Mouse (Mus musculus) hindbrain, postnatal 0 days (tissue): ENCODE measurements around the gene Itih1. TPM values are rescaled to one million over a fixed set of nuclear protein-coding genes. Genes with fewer than 3 reads are reported as not detected.

Experiments used
- ATAC-seq: fragments of 200-750 bp; cut with Nextera tagmentation; 2 replicates; pipeline ENCODE4 v1.8.0; 2017; ENCODE audit warnings: mild to moderate bottlenecking, moderate TSS enrichment, moderate library complexity
- DNase-seq: peaks from one replicate; pipeline ENCODE4 v3.0.0-alpha.2; 2015; ENCODE audit warnings: low spot score
- H3K27ac ChIP-seq: fragments of 300-500 bp; sonication (generic); 2 replicates; pipeline ENCODE4 v1.5.1; 2014; ENCODE audit warnings: mild to moderate bottlenecking
- H3K27me3 ChIP-seq: fragments of 300-500 bp; sonication (generic); 2 replicates; pipeline ENCODE4 v1.6.1; 2014; ENCODE audit warnings: low read length, mixed read lengths; ENCODE audit not compliant: insufficient read depth
- H3K36me3 ChIP-seq: fragments of 300-500 bp; sonication (generic); 2 replicates; pipeline ENCODE4 v1.6.1; 2014; ENCODE audit warnings: low read length, mixed read lengths; ENCODE audit not compliant: insufficient read depth
- H3K4me1 ChIP-seq: fragments of 300-500 bp; sonication (generic); 2 replicates; pipeline ENCODE4 v1.6.1; 2014; ENCODE audit warnings: antibody characterized with exemption, low read length, mixed read lengths; ENCODE audit not compliant: insufficient read depth
- H3K4me2 ChIP-seq: fragments of 300-500 bp; sonication (generic); 2 replicates; pipeline ENCODE4 v1.6.1; 2014; ENCODE audit warnings: low read depth, mild to moderate bottlenecking, low read length, moderate library complexity, mixed read lengths
- H3K4me3 ChIP-seq: fragments of 300-500 bp; sonication (generic); 2 replicates; pipeline ENCODE4 v1.5.1; 2014; ENCODE audit warnings: low read length
- H3K9ac ChIP-seq: fragments of 300-500 bp; sonication (generic); replicated peaks from 2 replicates; pipeline ENCODE4 v1.6.1; 2014; ENCODE audit warnings: mild to moderate bottlenecking, low read length, moderate library complexity, mixed read lengths
- H3K9me3 ChIP-seq: fragments of 300-500 bp; sonication (generic); 2 replicates; pipeline ENCODE4 v1.6.1; 2016; ENCODE audit warnings: low read length, mixed read lengths
- CTCF ChIP-seq: IDR thresholded peaks from 2 replicates; pipeline ENCODE4 v1.5.1; 2016; ENCODE audit warnings: antibody characterized with exemption, control low read depth, low read depth
- WGBS: fragments of 180-500 bp; shearing (Covaris S2); extraction: QIAGEN DNeasy Blood & Tissue Kit; methylation state at CpG from one replicate; pipeline ENCODE4 v1.1.7; 2014; 5-methylcytosine and 5-hydroxymethylcytosine counted together
- polyA plus RNA-seq: library from polyadenylated mRNA; unstranded; fragments of >200 nt; fragmentation: Nextera tagmentation; extraction: Ambion mirVana; gene quantifications from 2 replicates; pipeline ENCODE4 v1.2.1, GENCODE M21; 2015
- total RNA-seq: library from RNA; depleted of rRNA; stranded (reverse); fragments of >200 nt; gene quantifications from 2 replicates; pipeline ENCODE4 v1.2.3, GENCODE M21; 2014

Gene Itih1
- total and polyA plus RNA-seq, 2 experiments from 2014 or later: not detected

- DNase-seq (no peak), ATAC-seq (no peak)
- Histone ChIP-seq H3K4me1 (no peaks in the 10 kb centered on the region), H3K36me3 (no peaks in the 10 kb centered on the region), H3K4me3 (no peak overlapping the region), H3K9ac (no peak overlapping the region), H3K4me2 (no peak overlapping the region), H3K9me3 (no peaks in the 10 kb centered on the region), H3K27me3 (no peaks in the 10 kb centered on the region), H3K27ac (no peak overlapping the region)
- 94% methylated on average over 6 of the region's 6 CpGs for WGBS
- TF ChIP-seq CTCF: no peak
These were observed 37.1 kb downstream of the Itih1 start for GRCm38 (mm10) chr14:30906001-30906400.

GRCm38 (mm10) chr14:30904307-30904706, 38.8 kb downstream of the Itih1 start:
- TF ChIP-seq CTCF: no peak
- Histone ChIP-seq H3K9me3 (no peaks in the 10 kb centered on the region), H3K27me3 (no peaks in the 10 kb centered on the region), H3K36me3 (no peaks in the 10 kb centered on the region), H3K9ac (no peak overlapping the region), H3K4me2 (no peak overlapping the region), H3K4me1 (no peaks in the 10 kb centered on the region), H3K4me3 (no peak overlapping the region), H3K27ac (no peak overlapping the region)
- DNase-seq (no peak), ATAC-seq (no peak)
- 65% methylated on average over 8 of the region's 8 CpGs for WGBS

- H3K27ac ChIP-seq: no peak overlapping the region
- no peaks in the 10 kb centered on the region for H3K36me3 ChIP-seq
- H3K4me2 ChIP-seq: no peak overlapping the region
- WGBS: 74% methylated on average over 3 of the region's 3 CpGs
- H3K9me3 ChIP-seq: no peaks in the 10 kb centered on the region
- no peak for TF ChIP-seq CTCF
- no peak for ATAC-seq
- no peaks in the 10 kb centered on the region for H3K27me3 ChIP-seq
- no peak overlapping the region for H3K9ac ChIP-seq
- no peaks in the 10 kb centered on the region for H3K4me1 ChIP-seq
- no peak overlapping the region for H3K4me3 ChIP-seq
- no peak for DNase-seq
These were observed 40.1 kb downstream of the Itih1 start for GRCm38 (mm10) chr14:30903036-30903435.

- Histone ChIP-seq H3K9me3 (no peaks in the 10 kb centered on the region), H3K4me3 (no peak overlapping the region), H3K4me1 (no peaks in the 10 kb centered on the region), H3K4me2 (no peak overlapping the region), H3K27ac (no peak overlapping the region), H3K9ac (no peak overlapping the region), H3K27me3 (no peaks in the 10 kb centered on the region), H3K36me3 (no peaks in the 10 kb centered on the region)
- DNase-seq (no peak), ATAC-seq (no peak)
- 90% methylated on average over 5 of the region's 5 CpGs for WGBS
- no peak for TF ChIP-seq CTCF
These were observed 40.5 kb downstream of the Itih1 start for GRCm38 (mm10) chr14:30902628-30903027.

GRCm38 (mm10) chr14:30899972-30900371, 43.1 kb downstream of the Itih1 start:
- Histone ChIP-seq H3K4me3 (no peak overlapping the region), H3K9ac (no peak overlapping the region), H3K9me3 (no peaks in the 10 kb centered on the region), H3K27ac (no peak overlapping the region), H3K4me2 (no peak overlapping the region), H3K27me3 (no peaks in the 10 kb centered on the region), H3K36me3 (no peaks in the 10 kb centered on the region), H3K4me1 (no peaks in the 10 kb centered on the region)
- 17% methylated on average over 3 of the region's 3 CpGs for WGBS
- TF ChIP-seq CTCF: no peak
- DNase-seq (no peak), ATAC-seq (no peak)

GRCm38 (mm10) chr14:30888271-30888732, 54.8 kb downstream of the Itih1 start:
- peak; percentile 49 for TF ChIP-seq CTCF
- 18% methylated on average over 8 of the region's 9 CpGs for WGBS
- ATAC-seq (peak; percentile 49; the same call in 1 of the 2 replicates), DNase-seq (peak; percentile 57)
- no peak overlapping the region for H3K4me3 ChIP-seq
- H3K27ac ChIP-seq: no peak overlapping the region
- no peaks in the 10 kb centered on the region for H3K36me3 ChIP-seq
- no peak overlapping the region for H3K4me2 ChIP-seq
- H3K9ac ChIP-seq: no peak overlapping the region
- no peaks in the 10 kb centered on the region for H3K27me3 ChIP-seq
- no peaks in the 10 kb centered on the region for H3K9me3 ChIP-seq
- 0 out of 2 replicates have a peak, but pooled peaks cover 6% of the 10 kb centered on the region for H3K4me1 ChIP-seq

- 87% methylated on average over 3 of the region's 3 CpGs for WGBS
- Histone ChIP-seq H3K9me3 (no peaks in the 10 kb centered on the region), H3K4me2 (no peak within 1 kb of the TSS), H3K27ac (no peak within 1 kb of the TSS), H3K27me3 (no peaks in the 10 kb centered on the region), H3K36me3 (no peaks in the 10 kb centered on the region), H3K9ac (no peak within 1 kb of the TSS), H3K4me3 (no peak within 1 kb of the TSS), H3K4me1 (0 out of 2 replicates have a peak, but pooled peaks cover 6% of the 10 kb centered on the region)
- DNase-seq (no peak), ATAC-seq (no peak)
- no peak for TF ChIP-seq CTCF
These were observed 56.9 kb downstream of the Itih1 start, which contains the start of gene Itih4 for GRCm38 (mm10) chr14:30886204-30886603. TSS of gene Itih4 (plus strand) at chr14:30886476.
